Mouse (Mus musculus) bone marrow, adult 2 months (tissue): ENCODE results near the gene Krtap8-1.

Experiments used
- CTCF ChIP-seq: fragments of 200-500 bp; IDR thresholded peaks from 2 replicates; pipeline ENCODE4 v1.5.1; 2011; ENCODE audit warnings: low read length, control low read depth; ENCODE audit not compliant: control insufficient read depth, insufficient read depth
- POLR2A ChIP-seq: fragments of 200-500 bp; IDR thresholded peaks from 2 replicates; pipeline ENCODE4 v1.6.1; 2011; ENCODE audit warnings: low read depth, mild to moderate bottlenecking, control low read depth, low read length, borderline replicate concordance; ENCODE audit not compliant: control insufficient read depth

- TF ChIP-seq POLR2A (no peak), CTCF (no peak)
These were observed 32.8 kb upstream of the Krtap8-1 start for GRCm38 (mm10) chr16:89520555-89520954.
